ENCODE assay signal across 7 mouse cellular contexts in the genomic region with DNA sequence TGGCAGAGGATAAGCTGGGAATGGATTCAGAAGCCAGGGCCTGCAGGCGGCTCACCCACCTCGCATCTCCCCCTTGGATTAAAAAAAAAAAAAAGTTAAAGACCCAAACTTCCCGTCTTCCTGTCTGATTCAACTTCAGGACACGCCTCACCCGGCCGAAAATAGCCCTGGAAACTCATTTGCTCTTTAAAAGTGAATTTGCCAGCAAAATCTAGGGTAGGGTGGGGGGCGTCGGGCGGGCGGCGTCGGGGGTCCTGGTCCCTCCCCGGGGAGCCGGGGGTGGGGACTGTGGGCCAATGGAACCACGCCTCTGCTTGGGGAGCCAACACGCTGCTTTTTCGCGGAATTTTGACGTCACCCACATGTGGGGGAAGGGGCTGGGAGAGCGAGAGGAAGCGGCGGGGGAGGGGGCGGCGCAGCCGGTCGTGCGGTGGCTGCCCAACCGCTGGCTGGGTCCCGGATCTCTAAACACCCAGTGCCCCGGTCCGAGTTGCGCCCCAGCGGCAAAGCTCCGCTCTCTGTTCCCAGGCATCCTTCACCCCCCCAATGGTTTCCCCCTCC. TPM values are rescaled to one million over a fixed set of nuclear protein-coding genes. Genes with fewer than 3 reads are reported as not detected.
DNase-seq lines count a peak whose midpoint lies in the region; ATAC-seq and TF ChIP-seq lines count a peak whose summit lies in the region.

No protein-coding gene starts in this region.

- no peaks in the 10 kb centered on the region for H3K79me2 ChIP-seq in heart, adult 2 months (replicated peaks; ENCODE audit: control insufficient read depth, insufficient read depth, low read length)

- peak overlapping the region; percentile 73 for H3K9ac ChIP-seq in heart, adult 2 months (ENCODE audit: low read depth, low read length)
- H3K9ac ChIP-seq in lung, embryonic 15.5 days: peak overlapping the region; percentile 46

- H3K4me2 ChIP-seq in lung, embryonic 15.5 days: peak overlapping the region; percentile 93

- H3K27me3 ChIP-seq in G1E (ENCODE audit: insufficient read depth, low read length): peaks cover 44% of the 10 kb centered on the region
- no peaks in the 10 kb centered on the region for H3K27me3 ChIP-seq in heart, adult 2 months (ENCODE audit: control insufficient read depth, insufficient read depth, low read length)
- H3K27me3 ChIP-seq in lung, embryonic 15.5 days: peaks cover 6% of the 10 kb centered on the region

- ATAC-seq in G1E (ENCODE audit: extremely low read depth, insufficient number of reproducible peaks, low FRiP score, poor library complexity, severe bottlenecking): no peak
- peak; percentile 23 for ATAC-seq in lung, embryonic 15.5 days (ENCODE audit: borderline replicate concordance, extremely low read depth, low FRiP score, low TSS enrichment)

- TF ChIP-seq EP300 in heart, adult 2 months (IDR thresholded peaks at IDR 0.05; ENCODE audit: insufficient read depth, low read depth, low read length): no peak

- H3K27ac ChIP-seq in bone marrow, adult 2 months (ENCODE audit: control insufficient read depth, insufficient read depth, low read depth, low read length, poor library complexity): no peak overlapping the region
- H3K27ac ChIP-seq in heart, adult 2 months: peak overlapping the region; percentile 83
- H3K27ac ChIP-seq in lung, embryonic 15.5 days: peak overlapping the region; percentile 94

- peaks cover 48% of the 10 kb centered on the region for H3K4me1 ChIP-seq in G1E (ENCODE audit: insufficient read depth, low read depth, low read length)
- no peaks in the 10 kb centered on the region; the same call in 1 of the 2 replicates for H3K4me1 ChIP-seq in bone marrow, adult 2 months (ENCODE audit: control insufficient read depth, insufficient read depth, low read length)
- no peaks in the 10 kb centered on the region for H3K4me1 ChIP-seq in heart, adult 2 months (ENCODE audit: control insufficient read depth, insufficient read depth, low read length)
- peaks cover 47% of the 10 kb centered on the region for H3K4me1 ChIP-seq in lung, embryonic 15.5 days

- no peaks in the 10 kb centered on the region for H3K9me3 ChIP-seq in G1E (replicated peaks)
- H3K9me3 ChIP-seq in lung, embryonic 15.5 days: no peaks in the 10 kb centered on the region

- TF ChIP-seq POLR2A in bone marrow, adult 2 months (IDR thresholded peaks at IDR 0.05; ENCODE audit: borderline replicate concordance, control insufficient read depth, low read depth, low read length): 0 out of 2 replicates have a peak, but pooled peaks have one; percentile 5
- peak; percentile 31 for TF ChIP-seq POLR2A in heart, adult 2 months (IDR thresholded peaks at IDR 0.05; ENCODE audit: insufficient read depth, low read depth, low read length)

- 1% methylated on average over 34 of the region's 34 CpGs for WGBS in bone marrow, adult 2 months
- WGBS in heart, adult 2 months: under 1% methylated on average over 34 of the region's 34 CpGs
- WGBS in lung, embryonic 15.5 days: 1% methylated on average over 33 of the region's 34 CpGs

- peak overlapping the region; percentile 99 for H3K4me3 ChIP-seq in G1E (ENCODE audit: low read depth, low read length)
- H3K4me3 ChIP-seq in bone marrow, adult 2 months (replicated peaks; ENCODE audit: control insufficient read depth, low read depth, low read length): peak overlapping the region; percentile 33
- peak overlapping the region; percentile 89 for H3K4me3 ChIP-seq in heart, adult 2 months
- H3K4me3 ChIP-seq in lung, embryonic 15.5 days: peak overlapping the region; percentile 72

- H3K36me3 ChIP-seq in G1E (replicated peaks): peaks cover under 1% of the 10 kb centered on the region
- H3K36me3 ChIP-seq in heart, adult 2 months (ENCODE audit: control insufficient read depth, insufficient read depth, low read length): no peaks in the 10 kb centered on the region
- H3K36me3 ChIP-seq in lung, embryonic 15.5 days: no peaks in the 10 kb centered on the region

- intact Hi-C loops in heart, adult 2 months (cut with DNase I): no loop called here

- peak; percentile 61 for DNase-seq in G1E (ENCODE audit: low spot score)
- peak; percentile 77 to 82 for DNase-seq in heart, adult 2 months
- DNase-seq in kidney, adult 11 months: peak; percentile 26
- peak; percentile 55 for DNase-seq in retina, postnatal 1 day
- no peak for DNase-seq in frontal cortex, adult 2 months (ENCODE audit: extremely low spot score in 1 of 2, low spot score in 1 of 2)

- TF ChIP-seq CTCF in G1E (IDR thresholded peaks at IDR 0.05; ENCODE audit: low read depth, low read length): no peak
- TF ChIP-seq CTCF in bone marrow, adult 2 months (IDR thresholded peaks at IDR 0.05; ENCODE audit: control insufficient read depth, insufficient read depth, low read length): no peak
- TF ChIP-seq CTCF in heart, adult 2 months (IDR thresholded peaks at IDR 0.05): no peak

RNA-seq across cellular contexts. Expression of gene Ccnd2, which starts 2.8 kb away (rescaled TPM):
- 549 and 656 TPM in 2 replicates for total RNA-seq in G1E (2014; fragmentation: Nextera tagmentation)
- 127 and 152 TPM in 2 replicates for total RNA-seq in G1E (2017)
- polyA plus RNA-seq in G1E (2012): 822 and 1,195 TPM in 2 replicates
- 20.3 and 80.6 TPM in 2 replicates for polyA plus RNA-seq in bone marrow, adult 2 months (2011; ENCODE audit: insufficient read depth, insufficient read length, low replicate concordance, missing spikeins)
- 100 to 1,000 TPM; 132 to 139 TPM for total RNA-seq in heart, adult 2 months (2021)
- polyA plus RNA-seq in heart, adult 2 months (2012; rRNA removed): 46.2 and 53.4 TPM in 2 replicates
- 599 and 663 TPM in 2 replicates for polyA plus RNA-seq in lung, embryonic 15.5 days (2015; fragmentation: Nextera tagmentation; extraction: Ambion mirVana)
- polyA plus RNA-seq in frontal cortex, adult 2 months (2012; rRNA removed): 41.8 and 49.2 TPM in 2 replicates

RNA-seq across cellular contexts. Expression of gene Tigar, which starts 45.4 kb away (rescaled TPM):
- 2.5 and 3.4 TPM in 2 replicates for total RNA-seq in G1E (2014; fragmentation: Nextera tagmentation)
- total RNA-seq in G1E (2017): 4.0 and 4.7 TPM in 2 replicates
- polyA plus RNA-seq in G1E (2012): 0.94 and 1.1 TPM in 2 replicates
- polyA plus RNA-seq in bone marrow, adult 2 months (2011; ENCODE audit: insufficient read depth, insufficient read length, low replicate concordance, missing spikeins): 0.43 and 6.6 TPM in 2 replicates
- total RNA-seq in heart, adult 2 months (2021): 10 to 100 TPM; 50.0 to 59.7 TPM
- 18.0 and 29.0 TPM in 2 replicates for polyA plus RNA-seq in heart, adult 2 months (2012; rRNA removed)
- polyA plus RNA-seq in lung, embryonic 15.5 days (2015; fragmentation: Nextera tagmentation; extraction: Ambion mirVana): 3.2 and 3.7 TPM in 2 replicates
- 16.2 and 16.6 TPM in 2 replicates for polyA plus RNA-seq in frontal cortex, adult 2 months (2012; rRNA removed)

Comparison
In these comparisons a context has a peak if more than half of its experiments do, and no peak if none do; other contexts are left out.
1. DNase-seq: peak in G1E (single experiment), heart, adult 2 months (2 of 2), kidney, adult 11 months (single experiment) and retina, postnatal 1 day (single experiment); none in frontal cortex, adult 2 months (0 of 2).
2. H3K4me3 ChIP-seq: peak in every context shown above with its lines; median percentile 99 in G1E; 89 in heart, adult 2 months; 72 in lung, embryonic 15.5 days; 33 in bone marrow, adult 2 months.